Mouse (Mus musculus): ENCODE measurements at regions not wholly inside any gene's neighbourhood (a gene's known extent, or its start where the extent isn't known, plus 50 kb on each side); places are given as distances from the start of the nearest gene placed in this dataset.

DNA sequence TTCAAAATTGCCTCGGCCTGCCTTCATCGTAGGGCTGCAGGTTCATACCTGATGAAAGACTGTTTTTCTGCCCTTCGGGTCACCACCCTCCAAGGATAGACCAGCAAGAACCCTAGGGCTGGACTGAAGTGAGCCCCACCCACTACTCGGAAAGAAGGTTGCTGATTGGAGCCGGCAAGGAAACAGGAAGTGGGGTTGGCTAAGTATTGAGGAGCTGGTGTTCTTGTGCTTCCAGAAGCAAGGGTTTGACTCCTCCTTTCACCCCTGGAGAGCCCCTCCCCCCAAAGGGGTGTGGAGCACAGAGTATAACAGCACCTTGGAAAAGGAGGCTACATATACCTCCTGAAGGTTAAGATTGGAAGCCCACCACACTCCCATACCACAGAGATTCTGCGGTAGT, 147.5 kb downstream of the Dll1 start:
- TF ChIP-seq POLR2A (IDR thresholded peaks at IDR 0.05; ENCODE audit: low read depth, low read length) (no peak), CTCF (IDR thresholded peaks at IDR 0.05; ENCODE audit: borderline replicate concordance, insufficient read depth, low read length) (no peak)
